Mouse (Mus musculus) adrenal gland, postnatal 14 days (tissue): Measurements from ENCODE around the gene Arl15. TPM values are rescaled to one million over a fixed set of nuclear protein-coding genes. Genes with fewer than 3 reads are reported as not detected.

ENCODE experiments used
- DNase-seq: peaks from one replicate; pipeline ENCODE4 v3.0.0; 2021; ENCODE audit warnings: mixed read lengths
- total RNA-seq: library from RNA; stranded (reverse); gene quantifications from 2 replicates; pipeline ENCODE4 v1.2.3, GENCODE M21; 2021

Gene Arl15
- total RNA-seq, 1 experiment from 2014 or later = 24.6 TPM

DNA sequence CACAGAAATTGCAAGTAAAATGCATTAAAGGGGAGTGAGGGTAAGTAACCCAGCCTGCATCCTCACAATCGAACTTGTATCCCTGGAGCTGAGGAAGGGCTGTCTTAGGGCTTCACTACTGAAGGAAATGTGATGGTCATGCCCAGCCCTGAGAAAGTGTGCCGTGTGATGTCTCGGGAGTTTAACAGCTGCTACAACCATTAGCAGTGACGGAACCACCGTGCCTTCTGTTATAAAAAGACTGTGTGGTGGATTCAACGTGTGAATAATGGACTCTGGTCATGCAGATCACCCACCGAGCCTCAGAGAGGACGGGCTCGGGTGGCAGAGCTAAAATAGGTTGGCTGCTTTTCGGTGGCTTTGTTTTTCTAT lies 357.4 kb downstream of the Arl15 start:
- no peak for DNase-seq

GRCm38 (mm10) chr13:114156689-114157088 lies 362.4 kb downstream of the Arl15 start:
- DNase-seq = no peak

- DNase-seq = peak; percentile 6
Observed at GRCm38 (mm10) chr13:114158111-114158730, 363.9 kb downstream of the Arl15 start.

- DNase-seq = no peak
Observed at GRCm38 (mm10) chr13:114159634-114160391, 365.5 kb downstream of the Arl15 start.

DNA sequence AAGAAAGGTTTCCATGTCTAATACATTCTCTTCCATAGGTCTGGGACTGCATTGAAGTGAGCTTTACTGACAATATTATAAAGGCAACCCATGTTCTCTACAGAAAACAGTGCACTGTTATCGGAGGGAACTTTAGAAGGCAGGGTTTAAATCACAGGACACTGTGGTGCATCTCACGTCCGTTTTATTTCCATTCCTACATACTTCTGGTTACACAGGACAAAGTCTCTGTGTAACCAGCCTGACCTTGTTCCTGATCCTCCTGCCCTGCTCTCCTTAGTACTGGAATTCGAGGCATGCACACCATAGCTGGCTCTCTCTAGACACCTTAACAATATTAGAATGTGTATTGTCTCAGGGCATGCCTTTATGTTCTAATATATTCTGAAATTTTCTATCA lies 368.4 kb downstream of the Arl15 start:
- DNase-seq = no peak

- DNase-seq = no peak
Observed at GRCm38 (mm10) chr13:114165616-114166015, 371.3 kb downstream of the Arl15 start.

DNA sequence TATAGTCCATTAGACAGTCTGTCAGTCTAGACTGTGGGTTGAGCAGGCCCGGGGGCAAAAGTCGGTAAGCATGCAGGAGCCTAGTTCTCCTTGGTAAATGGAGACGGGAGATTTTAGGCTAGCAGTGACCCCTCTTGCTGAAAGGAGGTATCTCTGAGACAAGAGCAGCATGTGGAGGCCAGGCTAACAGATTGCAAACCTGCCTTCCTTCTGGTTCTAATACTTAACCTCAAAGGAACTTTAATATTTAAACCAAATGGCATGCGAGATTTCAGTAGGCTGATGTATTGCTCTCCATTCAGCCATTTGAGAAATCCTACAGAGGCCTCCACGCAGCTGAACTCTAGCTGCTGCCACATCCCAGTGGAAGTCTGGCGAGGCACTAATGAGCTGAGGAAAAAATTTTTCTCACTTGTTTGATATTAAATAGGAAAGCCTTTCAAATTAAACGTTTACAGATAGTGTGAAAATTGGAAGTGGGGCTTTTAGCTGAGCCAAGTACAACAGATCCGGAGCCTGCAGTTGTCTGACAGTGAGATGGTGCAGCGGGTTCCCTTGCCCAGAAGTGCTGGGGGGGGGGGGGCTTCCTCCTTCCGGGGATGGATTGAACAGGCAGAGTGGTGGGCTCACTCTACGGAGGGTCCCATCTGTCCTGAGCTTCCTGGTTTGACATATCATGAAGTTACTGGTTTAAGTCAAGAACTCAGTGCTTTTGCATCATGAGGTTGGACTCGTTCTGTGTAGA lies 372.3 kb downstream of the Arl15 start:
- DNase-seq = no peak

DNA sequence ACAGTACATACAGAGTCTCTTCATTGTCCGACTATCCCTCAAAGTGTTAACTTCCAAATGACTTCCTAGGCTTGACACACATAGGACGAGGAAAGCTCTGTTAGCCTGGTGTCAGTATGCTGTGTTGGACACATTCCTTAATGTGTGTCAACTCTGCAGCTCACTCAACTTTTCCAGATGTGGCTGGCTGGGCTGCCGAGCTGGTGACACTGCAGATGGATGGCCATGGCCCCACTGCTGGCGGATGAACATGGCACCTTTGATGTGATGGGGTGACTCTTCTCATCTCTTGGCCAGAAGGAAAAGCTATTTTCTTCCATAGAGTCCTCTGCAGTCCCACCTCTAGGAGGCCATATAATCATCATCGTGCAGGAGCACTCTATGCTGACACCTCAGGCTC lies 375.8 kb downstream of the Arl15 start:
- DNase-seq = no peak

DNA sequence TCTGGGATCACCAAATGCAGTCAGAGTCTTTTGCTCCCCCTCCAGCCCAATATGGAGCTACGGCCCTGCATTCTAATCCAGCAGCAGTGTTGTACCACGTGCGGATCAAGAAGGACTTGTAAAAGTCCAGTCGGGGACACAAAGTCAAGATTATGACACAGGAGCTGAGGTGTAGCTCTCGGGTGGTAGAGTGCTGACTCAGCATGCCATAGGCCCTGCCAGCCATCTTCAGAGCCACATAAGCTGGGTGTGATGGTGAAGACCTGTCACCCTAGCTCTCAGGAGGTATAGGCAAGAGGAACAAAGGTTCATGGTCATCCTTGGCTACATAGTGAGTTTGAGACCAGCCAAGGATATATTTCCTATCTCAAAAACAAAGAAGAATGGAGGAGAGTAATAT lies 377.2 kb downstream of the Arl15 start:
- no peak for DNase-seq

DNA sequence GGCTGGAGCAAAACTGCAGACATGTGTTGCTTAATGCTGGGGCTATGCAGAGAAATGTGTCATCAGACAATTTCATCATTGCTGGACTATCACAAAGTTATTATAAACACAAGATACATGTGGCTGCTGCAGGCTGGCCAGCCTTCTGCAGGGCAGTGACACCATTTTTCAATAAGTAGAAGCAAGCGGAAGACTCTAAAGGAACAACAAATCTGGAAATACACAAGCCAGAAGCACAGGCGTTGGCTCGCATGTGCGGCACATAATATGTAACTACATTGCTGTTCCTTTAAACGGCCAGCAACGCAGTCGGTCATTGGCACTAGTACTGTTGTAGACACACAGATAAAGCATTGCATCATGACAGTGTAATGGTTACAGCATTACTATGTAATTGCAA lies 393.8 kb downstream of the Arl15 start:
- peak; percentile 12 for DNase-seq

DNA sequence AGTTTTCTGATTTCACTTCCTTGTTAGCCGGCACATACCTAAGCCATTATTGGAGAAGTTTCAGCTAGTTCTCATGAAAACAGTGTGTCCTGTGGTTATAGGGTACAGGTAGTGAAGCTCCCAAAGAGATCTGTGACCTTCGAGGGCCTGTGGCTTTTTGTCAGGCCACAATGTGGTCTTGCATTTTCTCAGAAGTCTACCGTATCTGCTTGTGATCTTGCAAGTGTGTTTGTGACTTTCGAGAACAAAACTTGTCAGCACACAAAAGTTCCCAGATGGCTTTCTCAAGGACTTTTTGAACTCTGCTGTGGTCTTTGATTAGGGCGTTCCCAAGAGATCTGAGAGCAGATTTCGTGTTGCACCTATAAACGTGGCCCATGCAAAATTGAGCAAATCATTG lies 394.5 kb downstream of the Arl15 start:
- DNase-seq = no peak

DNA sequence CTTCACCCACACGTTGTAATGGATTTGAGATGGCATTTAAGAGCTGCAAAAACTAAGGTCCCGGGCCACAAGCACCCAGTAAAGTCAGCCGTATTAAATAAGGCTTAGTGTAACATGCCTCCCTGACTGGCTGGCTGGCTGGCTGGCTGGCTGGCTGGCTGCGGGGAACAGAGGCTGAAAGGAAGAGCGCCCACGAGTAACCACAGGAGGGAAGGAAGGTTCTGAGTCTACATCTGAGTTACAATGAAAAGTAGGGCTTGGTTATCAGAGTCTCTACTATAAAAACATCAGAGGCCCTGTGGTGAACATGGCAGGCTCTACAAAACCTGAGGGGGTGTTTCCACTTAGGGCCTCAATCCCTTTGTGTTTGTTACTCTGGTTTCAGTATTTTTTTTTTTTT lies 395.1 kb downstream of the Arl15 start:
- no peak for DNase-seq

- no peak for DNase-seq
Observed at GRCm38 (mm10) chr13:114190898-114191297, 396.6 kb downstream of the Arl15 start.

DNA sequence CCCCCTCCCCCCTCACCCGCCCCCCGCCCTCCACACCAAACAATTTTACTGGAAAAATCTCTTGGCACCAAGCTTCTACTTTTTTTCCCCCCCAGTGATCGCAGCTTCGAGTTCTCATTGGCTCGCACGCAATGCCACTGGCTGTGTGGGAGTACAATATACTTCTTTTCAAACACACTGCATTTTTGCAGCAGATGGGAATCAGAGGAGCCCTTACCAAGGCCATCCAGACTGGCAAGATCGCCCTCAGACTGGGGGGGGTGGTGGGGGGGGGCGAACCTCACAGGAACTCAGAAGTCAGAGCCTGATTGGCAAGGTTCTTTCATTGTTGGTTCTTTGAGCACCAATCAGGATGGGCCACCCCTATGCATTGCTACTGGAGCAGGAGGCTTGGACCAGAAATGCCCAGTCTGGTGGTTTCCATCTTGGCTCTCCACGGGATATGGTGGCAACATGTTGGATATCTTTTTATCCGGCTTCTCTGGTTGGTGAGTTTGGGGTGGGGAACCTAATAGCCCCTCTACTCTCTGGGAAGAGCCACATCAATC lies 404.0 kb downstream of the Arl15 start:
- no peak for DNase-seq

GRCm38 (mm10) chr13:114199746-114200145 lies 405.4 kb downstream of the Arl15 start:
- DNase-seq = no peak

DNA sequence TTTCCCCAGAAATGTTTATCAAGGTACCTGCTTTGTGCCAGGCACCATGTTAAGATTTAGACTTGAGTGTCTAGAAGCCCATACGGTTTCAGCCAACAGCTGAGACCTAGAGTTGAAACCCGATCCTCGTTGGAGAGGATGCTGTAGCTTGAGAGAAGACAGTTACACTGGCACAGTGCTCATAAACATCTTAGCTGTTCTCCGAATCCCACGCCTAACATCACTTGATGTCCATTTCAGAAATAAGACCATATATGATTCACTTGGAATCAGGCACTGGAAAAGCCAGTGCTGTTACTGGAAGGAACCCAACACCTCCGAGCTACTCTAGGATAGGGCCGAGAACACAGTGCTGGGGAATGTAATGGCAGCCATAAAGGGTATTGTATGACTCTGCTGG lies 406.2 kb downstream of the Arl15 start:
- no peak for DNase-seq

GRCm38 (mm10) chr13:114202806-114203570 lies 408.7 kb downstream of the Arl15 start:
- DNase-seq = no peak

Other genes with a start within 250 kb of the Arl15 start
- gene Snx18, start 175.9 kb upstream of the Arl15 start, total RNA-seq = 22.6 and 27.6 TPM in 2 replicates
- gene Hspb3, start 130.8 kb upstream of the Arl15 start, total RNA-seq = not detected in 2 replicates